Mouse (Mus musculus) gastrocnemius, adult 2 months (tissue): ENCODE results near the gene A130010J15Rik. TPM values are rescaled to one million over a fixed set of nuclear protein-coding genes. Genes with fewer than 3 reads are reported as not detected.

Experiments
- DNase-seq: peaks from one replicate; pipeline ENCODE4 v3.0.0; 2022
- H3K27ac ChIP-seq: fragments of 200-600 bp; 2 replicates; pipeline ENCODE4 v1.8.1; 2022; ENCODE audit warnings: mild to moderate bottlenecking
- H3K4me3 ChIP-seq: fragments of 200-600 bp; 2 replicates; pipeline ENCODE4 v1.8.1; 2022; ENCODE audit warnings: mild to moderate bottlenecking, moderate library complexity
- CTCF ChIP-seq: fragments of 200-600 bp; IDR thresholded peaks from 2 replicates; pipeline ENCODE4 v1.8.1; 2022; ENCODE audit warnings: antibody characterized with exemption, mild to moderate bottlenecking, moderate library complexity
- intact Hi-C: fragments of 180-260 bp; cut with DNase I; formaldehyde crosslinking; loops from one replicate; pipeline ENCODE4 v1.15.1; 2025
- total RNA-seq, 2 experiments: library from RNA; stranded (reverse); gene quantifications; 2 replicates each; pipeline ENCODE4 v1.2.3; 2021

Gene A130010J15Rik
- total RNA-seq, 2 experiments from 2014 or later, result 3.3 to 3.7 TPM

GRCm38 (mm10) chr1:193159613-193160012, 8.2 kb upstream of the A130010J15Rik start:
- intact Hi-C loops, result no loop called here
- DNase-seq, result no peak
- H3K4me3 ChIP-seq, result no peak overlapping the region
- TF ChIP-seq CTCF, result no peak
- no peak overlapping the region for H3K27ac ChIP-seq

- DNase-seq, result peak; percentile 54
- Histone ChIP-seq H3K4me3 (peak overlapping the region; percentile 46), H3K27ac (no peak overlapping the region)
- TF ChIP-seq CTCF, result no peak
- intact Hi-C loops, result no loop called here
Observed at GRCm38 (mm10) chr1:193160317-193161032, 7.4 kb upstream of the A130010J15Rik start.

- intact Hi-C loops, result no loop called here
- no peak overlapping the region for H3K27ac ChIP-seq
- TF ChIP-seq CTCF, result no peak
- H3K4me3 ChIP-seq, result no peak overlapping the region
- no peak for DNase-seq
Observed at GRCm38 (mm10) chr1:193169228-193169627, 1.4 kb downstream of the A130010J15Rik start.

- DNase-seq, result no peak
- no peak for TF ChIP-seq CTCF
- Histone ChIP-seq H3K27ac (no peak overlapping the region), H3K4me3 (no peak overlapping the region)
- intact Hi-C loops, result no loop called here
Observed at GRCm38 (mm10) chr1:193169856-193170255, 2.0 kb downstream of the A130010J15Rik start.

- peak overlapping the region; percentile 83 for H3K4me3 ChIP-seq
- H3K27ac ChIP-seq, result peak overlapping the region; percentile 95
- intact Hi-C loops, result loop anchor here (2.0 kb wide), 1 partner anchor 42 kb away; the partner anchor contains the start of gene Diexf
- peak; percentile 97 for DNase-seq
- TF ChIP-seq CTCF, result no peak
Observed at GRCm38 (mm10) chr1:193172991-193173809, 5.4 kb downstream of the A130010J15Rik start.

- intact Hi-C loops, result loop anchor here (2.0 kb wide), 1 partner anchor 43 kb away; the partner anchor contains the start of gene Diexf
- no peak for TF ChIP-seq CTCF
- Histone ChIP-seq H3K4me3 (peak overlapping the region; percentile 83), H3K27ac (peak overlapping the region; percentile 95)
- DNase-seq, result no peak
Observed at GRCm38 (mm10) chr1:193173810-193174129, 5.9 kb downstream of the A130010J15Rik start.

GRCm38 (mm10) chr1:193174143-193174733, 6.4 kb downstream of the A130010J15Rik start:
- intact Hi-C loops, result no loop called here
- TF ChIP-seq CTCF, result no peak
- peak overlapping the region; percentile 83 for H3K4me3 ChIP-seq
- peak overlapping the region; percentile 95 for H3K27ac ChIP-seq
- DNase-seq, result no peak

- Histone ChIP-seq H3K4me3 (no peak overlapping the region), H3K27ac (no peak overlapping the region)
- no peak for TF ChIP-seq CTCF
- intact Hi-C loops, result no loop called here
- no peak for DNase-seq
Observed at GRCm38 (mm10) chr1:193181104-193181503, 13.3 kb downstream of the A130010J15Rik start.

GRCm38 (mm10) chr1:193188257-193188656, 20.4 kb downstream of the A130010J15Rik start:
- DNase-seq, result no peak
- no peak overlapping the region for H3K4me3 ChIP-seq
- TF ChIP-seq CTCF, result no peak
- intact Hi-C loops, result no loop called here
- H3K27ac ChIP-seq, result peak overlapping the region; percentile 84; the same call in 1 of the 2 replicates

- TF ChIP-seq CTCF, result no peak
- Histone ChIP-seq H3K4me3 (peak overlapping the region; percentile 17; the same call in 1 of the 2 replicates), H3K27ac (peak overlapping the region; percentile 84)
- intact Hi-C loops, result no loop called here
- peak; percentile 79 for DNase-seq
Observed at GRCm38 (mm10) chr1:193189151-193189621, 21.3 kb downstream of the A130010J15Rik start.

- TF ChIP-seq CTCF, result no peak
- intact Hi-C loops, result no loop called here
- no peak for DNase-seq
Observed at GRCm38 (mm10) chr1:193189771-193190170, 21.9 kb downstream of the A130010J15Rik start.

GRCm38 (mm10) chr1:193191675-193192283, 23.9 kb downstream of the A130010J15Rik start:
- Histone ChIP-seq H3K4me3 (no peak overlapping the region), H3K27ac (peak overlapping the region; percentile 41)
- DNase-seq, result peak; percentile 53
- intact Hi-C loops, result no loop called here
- no peak for TF ChIP-seq CTCF

More at GRCm38 (mm10) chr1:193189771-193190170, 21.9 kb downstream of the A130010J15Rik start:
- peak overlapping the region; percentile 84 for H3K27ac ChIP-seq
- no peak overlapping the region for H3K4me3 ChIP-seq
